Mouse (Mus musculus) retina, postnatal 1 day (tissue): ENCODE data around the gene Fbxl22.

Source experiments
- DNase-seq: peaks from one replicate; pipeline ENCODE4 v3.0.0-alpha.2; 2012

Fbxl22 gene

DNA sequence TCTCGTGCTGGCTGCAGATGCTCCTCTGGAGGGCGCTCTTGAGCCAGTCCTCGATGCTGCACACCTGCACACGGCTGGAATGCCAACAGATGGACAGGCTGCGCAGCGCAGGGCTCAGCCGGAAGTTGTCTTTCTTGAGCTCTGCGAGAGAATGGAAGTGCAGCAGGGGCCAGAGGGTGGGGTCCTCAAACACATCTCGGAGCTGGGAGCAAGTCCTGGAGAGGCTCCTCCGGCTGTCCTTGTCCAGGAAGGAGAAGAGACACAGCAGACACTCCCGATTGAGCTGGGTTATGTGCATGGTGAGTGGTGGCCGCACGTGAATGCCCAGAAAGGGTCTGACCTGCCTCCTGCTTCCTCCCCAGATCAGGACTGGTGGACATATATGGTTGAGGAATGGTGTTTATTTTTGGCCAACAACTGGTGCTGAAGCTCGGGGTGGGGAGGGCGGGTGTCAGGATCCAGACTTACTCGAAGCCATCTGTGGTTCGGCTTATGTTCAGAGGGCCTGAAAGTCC lies at the start of gene Fbxl22:
Gene Fbxl22, minus strand, starts transcription at position 338 of the 515 bp plus-strand sequence.
- DNase-seq: peak; percentile 31

DNA sequence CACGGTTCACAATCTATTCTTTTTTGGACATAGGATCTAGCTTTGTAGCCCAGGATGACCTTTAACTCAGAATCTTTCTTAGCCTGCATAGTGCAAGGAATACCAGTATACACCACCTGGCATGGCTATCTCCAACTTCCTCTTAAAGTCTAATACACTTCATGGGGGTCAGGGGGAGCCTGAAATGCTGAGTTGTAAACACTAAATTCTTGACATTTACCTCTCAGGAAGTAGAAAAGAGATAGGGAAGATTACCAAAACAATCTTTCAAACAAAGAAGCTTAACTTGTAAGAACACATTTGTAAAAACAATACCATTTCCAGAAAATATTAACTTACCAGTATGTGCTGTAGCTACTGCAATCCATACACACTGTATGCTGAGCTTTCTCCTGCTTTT lies 47.8 kb upstream of the Fbxl22 start:
- DNase-seq: no peak

DNA sequence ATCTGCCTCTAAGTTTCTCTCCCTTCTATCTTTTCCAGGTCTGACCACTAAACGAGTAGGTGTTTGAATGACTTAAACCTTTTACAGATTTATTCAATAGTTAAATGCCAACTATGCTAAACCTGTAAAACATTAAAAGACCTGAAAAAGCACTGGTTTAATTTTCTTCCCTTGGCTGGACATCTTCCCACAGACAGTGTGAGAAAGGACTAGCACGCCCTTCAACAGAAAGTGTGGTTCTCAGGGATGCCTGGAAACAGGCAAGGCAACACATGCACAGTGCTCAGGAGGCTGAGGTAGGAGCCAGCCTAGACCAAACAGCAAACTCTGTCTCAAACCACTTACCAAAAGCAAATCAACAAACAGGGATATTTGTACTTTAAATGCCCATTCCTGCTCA lies 47.1 kb upstream of the Fbxl22 start:
- no peak for DNase-seq

DNA sequence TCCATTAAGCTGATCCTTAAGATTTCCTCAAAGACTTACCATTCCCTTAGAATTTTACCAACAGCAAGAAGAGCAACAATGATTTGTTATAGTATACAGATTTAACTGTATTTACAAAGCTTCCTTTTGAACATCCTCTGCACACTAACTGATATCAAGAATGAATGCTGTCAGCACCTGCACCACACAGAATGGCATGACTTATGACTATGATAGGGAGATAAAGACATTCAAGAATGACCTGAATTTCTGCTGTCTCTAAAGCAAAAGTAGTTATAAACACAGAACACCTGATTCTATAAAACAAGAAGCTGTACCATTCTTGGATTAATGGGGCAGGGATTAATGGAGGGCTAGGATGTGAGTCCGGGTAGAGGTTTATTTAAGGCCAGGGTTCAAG lies 46.3 kb upstream of the Fbxl22 start:
- peak; percentile 12 for DNase-seq

DNA sequence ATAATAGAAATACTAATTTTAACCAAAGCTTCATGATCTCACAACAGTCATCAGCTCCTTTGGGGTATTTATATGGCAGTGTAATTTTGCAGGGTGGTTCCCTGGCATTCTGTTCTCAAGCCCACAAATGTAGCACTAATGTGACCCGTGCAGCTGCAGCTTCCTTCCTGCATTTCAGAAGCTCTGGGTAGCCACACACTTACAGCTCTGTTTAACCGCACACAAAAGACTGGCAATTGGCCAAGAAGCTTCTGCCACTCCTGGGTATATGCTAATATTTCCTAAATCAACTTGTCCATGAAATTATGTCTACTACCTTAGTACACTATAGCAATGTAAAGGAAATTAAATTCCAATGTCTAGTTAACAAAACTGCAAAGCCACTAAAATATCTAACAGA lies 45.9 kb upstream of the Fbxl22 start:
- DNase-seq: peak; percentile 81

DNA sequence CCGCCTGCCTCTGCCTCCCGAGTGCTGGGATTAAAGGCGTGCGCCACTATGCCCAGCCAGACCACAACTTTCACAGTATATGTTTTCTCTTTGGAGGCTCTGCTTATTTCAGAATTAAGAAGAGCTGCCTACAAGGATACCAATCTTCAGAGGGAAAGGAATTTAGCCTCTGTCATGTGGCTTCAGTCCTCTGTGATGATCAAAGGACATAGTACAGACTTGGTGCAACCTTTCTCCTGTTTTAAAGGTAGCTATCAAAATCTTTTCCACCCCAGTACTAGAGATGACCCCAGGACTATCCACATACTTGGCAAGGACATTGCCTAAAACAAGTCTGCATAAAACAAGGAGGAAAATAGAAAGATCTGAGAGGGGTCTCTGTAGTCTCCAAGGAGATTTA lies 44.6 kb upstream of the Fbxl22 start:
- DNase-seq: no peak

DNA sequence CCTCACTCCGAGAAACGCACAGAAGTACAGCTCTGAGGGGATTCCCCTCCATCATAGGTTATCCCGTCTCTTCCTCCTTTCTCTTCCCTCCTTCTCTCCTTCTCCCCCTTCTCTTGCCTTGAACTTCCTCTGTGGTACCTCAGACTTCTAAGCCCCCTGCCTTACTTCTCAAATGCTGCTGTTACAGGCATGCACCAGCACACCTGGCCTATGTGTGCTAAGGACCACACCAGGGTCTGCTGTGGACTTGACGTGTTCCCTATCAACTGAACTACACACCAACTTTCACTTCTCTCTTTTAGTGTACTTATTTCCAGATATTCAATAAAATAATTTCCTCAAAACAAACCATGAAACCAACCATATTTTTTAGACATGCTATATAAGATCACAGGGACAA lies 28.4 kb upstream of the Fbxl22 start:
- DNase-seq: no peak

DNA sequence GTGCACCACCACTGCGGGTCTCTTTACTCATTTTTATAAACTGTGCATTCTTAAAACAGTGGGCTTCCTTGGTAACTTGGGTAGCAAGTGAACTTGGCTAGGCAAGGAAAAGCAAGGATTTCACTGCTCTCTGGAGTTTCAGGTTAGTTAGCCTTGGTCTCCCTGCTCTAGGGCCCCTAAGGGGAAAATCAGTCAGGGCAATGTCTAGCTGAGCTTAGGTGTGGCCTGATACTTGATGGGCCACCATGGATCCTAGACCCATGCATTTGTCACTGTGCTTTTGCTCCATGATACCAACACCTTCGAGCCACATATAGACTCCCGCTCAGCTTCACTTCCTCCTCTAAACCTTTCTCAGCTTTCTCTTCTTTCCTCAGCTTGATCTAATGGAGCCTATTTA lies 7.2 kb upstream of the Fbxl22 start:
- no peak for DNase-seq

DNA sequence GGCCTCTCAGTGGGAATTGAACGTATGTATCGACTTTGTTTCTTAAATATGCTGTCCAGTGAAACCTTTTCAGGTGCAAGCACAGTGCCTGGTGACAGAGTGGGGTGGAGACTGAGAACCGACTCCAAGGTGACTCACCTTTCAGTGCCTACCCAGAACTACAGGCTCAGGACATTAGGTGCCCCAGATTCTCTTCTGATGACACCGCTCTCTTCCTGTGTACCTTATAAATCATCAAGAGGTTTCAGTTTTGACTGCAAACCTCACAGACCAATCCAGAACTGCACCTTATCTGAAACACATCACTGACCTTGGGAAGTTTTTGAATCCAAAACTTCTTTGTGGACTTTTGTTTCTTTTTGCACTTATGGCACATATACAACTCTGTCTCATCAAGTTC lies 5.9 kb upstream of the Fbxl22 start:
- DNase-seq: no peak

DNA sequence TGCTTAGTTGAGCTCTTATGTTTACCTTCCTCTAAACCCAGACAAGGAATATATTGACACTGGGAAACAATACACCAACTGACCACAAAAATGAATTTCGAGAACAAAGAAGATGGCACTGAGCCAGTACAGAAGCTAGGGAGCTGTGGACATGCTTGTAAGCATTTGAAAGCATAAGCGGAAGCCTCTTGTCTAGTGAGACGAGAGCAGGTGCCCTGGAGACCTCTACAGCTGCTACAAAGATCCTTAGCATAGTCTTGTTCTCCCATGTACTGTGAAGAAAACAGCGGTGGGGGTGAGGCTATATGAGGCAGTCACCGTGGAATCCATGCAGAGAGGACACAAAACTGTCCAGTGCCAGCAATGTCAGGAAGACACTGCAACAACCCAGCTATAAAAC lies 4.5 kb upstream of the Fbxl22 start:
- peak; percentile 81 for DNase-seq

DNA sequence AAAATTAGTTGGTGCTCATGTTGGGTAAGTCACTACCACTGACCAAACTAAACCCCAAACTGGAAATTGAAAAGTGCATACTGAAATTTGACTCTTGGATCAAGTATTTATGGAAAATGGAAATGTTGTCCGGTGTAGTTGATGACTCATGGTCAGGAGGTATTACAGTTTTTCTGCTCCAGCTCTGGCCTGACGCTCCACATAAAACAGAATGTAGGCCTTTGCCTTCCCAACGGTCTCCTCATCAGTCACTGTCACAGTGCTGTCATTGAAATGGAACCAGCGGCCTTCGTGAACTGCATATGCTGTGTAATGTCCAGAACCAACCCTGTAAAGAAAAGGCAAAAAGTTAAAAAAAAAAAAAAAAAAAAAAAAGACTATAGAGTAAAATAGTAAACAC lies 3.9 kb upstream of the Fbxl22 start:
- no peak for DNase-seq

DNA sequence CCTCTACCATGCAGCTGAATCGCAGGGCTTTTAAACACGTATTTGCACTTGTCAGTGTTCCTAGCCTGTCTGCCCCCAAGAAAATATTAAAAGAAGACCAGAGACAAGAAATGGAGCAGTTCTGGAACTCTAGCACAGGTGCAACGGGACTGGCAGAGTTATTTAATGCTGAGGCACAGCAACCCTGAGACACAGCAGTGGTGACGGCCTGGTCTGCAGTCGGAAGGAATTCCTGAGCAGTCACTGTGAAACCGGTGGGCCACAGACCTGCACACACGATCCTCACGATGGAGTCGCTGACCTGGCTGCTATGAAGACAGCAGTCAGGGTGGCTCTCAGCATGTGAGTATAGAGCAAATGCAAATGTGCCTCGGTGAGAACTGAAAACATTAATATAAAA lies 3.4 kb upstream of the Fbxl22 start:
- DNase-seq: no peak

DNA sequence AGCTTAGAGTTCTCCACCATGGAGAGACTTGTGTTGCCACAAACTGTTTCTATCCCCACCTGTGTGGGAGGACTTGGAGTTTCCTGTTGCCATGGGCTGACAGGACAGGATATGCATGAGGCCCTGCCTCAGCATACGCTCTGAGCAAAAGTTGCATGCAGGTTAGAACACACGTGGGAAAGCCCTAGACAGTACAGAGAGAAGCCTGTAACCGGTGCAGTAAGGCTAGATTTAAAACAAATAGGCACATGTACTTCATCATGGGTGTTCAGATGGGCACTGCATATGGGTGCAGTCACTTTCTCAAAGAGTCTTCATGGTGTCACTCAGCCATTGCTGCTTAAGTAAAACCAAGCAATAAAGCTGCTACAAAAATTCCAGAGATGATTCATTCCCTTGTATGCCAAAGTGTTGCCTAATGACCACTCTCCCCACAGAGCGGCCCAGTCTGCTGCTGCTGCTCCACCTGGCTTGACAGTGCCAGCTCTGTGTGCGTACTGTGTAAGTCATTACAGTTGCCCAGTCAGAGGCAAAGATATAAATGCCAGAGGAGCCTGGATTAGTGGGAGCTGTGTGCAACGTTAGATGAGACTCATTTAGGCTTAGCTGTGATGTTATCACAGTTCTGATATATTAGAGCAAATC lies 2.0 kb upstream of the Fbxl22 start:
- no peak for DNase-seq

DNA sequence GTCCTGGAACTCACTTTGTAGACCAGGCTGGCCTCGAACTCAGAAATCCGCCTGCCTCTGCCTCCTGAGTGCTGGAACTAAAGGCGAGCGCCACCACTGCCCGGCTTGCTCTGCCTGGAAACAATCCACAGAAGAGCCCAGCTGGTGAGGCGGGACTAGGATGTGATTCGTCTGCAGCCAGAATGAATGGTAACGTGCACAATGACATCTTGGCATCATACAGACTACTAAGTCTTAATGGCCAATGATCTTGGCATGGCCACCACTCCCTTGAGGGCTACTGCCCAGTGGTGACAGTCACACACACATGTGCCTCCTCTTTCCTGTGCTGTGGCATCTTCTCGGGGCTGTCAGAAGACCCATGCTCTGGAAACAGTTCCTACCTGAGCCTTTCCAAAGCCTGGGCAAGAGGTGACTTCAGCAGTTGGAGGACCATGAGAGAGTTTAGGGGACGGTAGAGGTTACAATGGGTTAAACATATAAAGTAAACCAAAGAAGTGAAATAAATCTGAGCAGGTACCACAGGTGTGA lies 1.4 kb upstream of the Fbxl22 start:
- DNase-seq: no peak

DNA sequence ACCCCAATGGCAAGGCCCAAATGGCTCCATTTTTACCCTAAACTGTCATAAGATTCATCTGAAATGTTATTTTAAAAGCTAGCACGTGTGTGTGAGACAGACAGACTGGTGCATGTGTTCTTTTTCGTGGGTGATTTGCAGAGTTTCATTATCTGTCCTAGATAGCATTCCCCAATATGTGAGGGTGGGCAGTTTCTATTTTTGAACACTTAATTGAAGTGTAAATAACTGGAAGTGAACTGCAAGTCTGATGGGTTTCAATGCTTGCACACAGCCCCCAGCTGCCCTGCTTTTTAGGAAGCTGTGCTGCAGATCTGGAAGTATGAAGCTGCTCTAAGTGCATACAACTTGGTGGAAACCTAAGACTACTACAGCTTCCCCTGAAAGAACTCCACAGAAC lies 722 bp upstream of the Fbxl22 start:
- no peak for DNase-seq

DNA sequence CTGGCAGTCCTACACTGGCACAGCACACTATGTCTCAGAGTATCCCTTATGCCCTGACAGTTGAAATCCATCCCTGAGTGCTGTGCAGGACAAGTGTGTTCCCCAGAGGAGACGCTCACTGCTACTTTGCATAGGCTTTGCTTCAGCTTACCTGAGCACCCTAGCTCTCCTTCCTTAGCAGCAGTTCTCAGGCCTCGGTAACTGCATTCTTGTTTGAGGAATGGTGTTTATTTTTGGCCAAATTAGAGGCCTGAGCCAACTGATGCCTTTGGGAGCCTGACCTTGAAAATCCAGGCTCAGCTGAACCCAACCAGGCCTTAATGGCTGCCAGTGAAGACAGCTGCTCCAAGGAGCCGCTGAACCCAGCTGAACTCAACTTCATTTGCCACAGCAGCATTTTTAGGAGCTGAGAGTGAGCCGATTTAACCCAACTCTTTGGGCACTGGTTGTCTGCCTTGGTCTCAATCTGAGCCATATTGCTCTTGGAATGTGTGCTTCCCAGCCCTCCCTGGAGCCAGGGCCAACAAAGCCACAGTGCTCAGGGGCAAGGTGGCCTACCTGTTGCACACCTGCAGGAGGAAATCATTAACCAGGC lies 635 bp downstream of the Fbxl22 start:
- DNase-seq: no peak

DNA sequence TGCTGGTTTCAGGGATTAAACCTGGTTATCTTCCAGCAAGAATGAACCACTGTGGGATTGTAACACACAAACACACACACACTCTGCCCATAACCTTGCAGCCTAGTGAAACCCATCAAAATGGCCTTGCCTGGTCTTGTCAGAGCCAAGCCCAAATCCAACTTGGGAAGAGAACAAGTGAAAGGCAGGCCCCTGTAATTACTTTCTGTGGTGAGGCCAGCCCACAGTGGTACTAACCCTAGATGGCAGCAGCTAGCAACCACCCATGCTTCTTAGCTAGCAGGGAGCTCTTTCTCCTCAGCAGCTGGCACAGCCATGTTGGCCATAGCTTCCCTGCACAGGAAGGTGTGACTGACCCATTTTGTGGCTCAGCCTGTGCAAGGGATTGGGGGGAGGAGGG lies 1.2 kb downstream of the Fbxl22 start:
- peak; percentile 50 for DNase-seq

DNA sequence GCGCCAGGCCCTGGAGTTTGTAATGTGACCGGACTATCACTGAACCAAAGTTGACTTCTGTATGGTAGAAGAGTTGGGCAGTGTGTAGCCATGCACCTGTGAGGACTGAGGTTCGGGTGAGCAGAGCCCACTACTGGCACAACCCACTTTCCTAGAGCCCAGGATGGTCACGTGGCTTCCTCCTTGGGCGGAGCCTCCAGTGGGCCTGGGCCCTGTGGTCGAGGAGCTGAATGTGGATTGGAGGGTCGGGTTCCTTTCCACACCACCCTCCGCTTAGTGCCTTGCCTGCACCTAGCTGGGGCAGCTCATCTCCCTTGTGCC lies 2.1 kb downstream of the Fbxl22 start:
- peak; percentile 91 for DNase-seq

DNA sequence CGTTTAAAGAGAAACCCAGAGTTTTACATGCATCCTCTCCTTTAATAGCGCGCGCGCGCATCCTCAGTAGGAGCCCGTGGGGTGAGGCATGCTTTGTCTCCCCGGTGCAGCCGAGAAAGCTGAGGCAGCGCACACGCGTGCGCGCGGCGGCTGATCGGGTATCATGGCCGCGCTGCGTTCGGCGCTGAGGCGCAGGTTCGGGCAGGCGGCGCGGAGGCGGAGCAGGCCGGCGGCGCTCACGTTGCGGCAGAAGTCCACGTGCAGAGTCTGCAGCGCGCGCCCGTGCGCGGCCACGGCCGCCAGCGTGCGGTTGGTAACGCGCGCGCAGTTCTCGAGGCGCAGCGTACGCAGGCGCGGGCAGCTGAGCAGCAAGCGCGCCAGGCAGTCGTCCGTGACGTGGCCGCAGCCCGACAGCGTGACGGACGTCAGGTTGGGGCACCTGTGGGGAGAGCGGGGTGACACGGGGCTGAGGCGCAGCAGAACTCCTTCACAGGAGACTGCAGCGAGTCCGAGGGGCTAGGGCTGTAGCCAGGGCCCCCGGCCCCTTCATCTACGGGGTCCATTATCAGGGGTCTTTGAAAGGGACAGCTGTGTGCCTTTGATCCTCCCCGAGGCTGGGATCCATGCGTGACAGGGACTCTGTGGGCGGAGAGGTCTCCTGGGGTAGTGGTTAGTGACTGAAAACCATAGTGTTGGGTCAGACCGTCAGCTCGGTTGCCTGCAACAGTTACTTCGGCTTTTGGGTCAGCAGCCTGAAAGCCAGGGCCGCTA lies 2.6 kb downstream of the Fbxl22 start:
- peak; percentile 97 for DNase-seq

DNA sequence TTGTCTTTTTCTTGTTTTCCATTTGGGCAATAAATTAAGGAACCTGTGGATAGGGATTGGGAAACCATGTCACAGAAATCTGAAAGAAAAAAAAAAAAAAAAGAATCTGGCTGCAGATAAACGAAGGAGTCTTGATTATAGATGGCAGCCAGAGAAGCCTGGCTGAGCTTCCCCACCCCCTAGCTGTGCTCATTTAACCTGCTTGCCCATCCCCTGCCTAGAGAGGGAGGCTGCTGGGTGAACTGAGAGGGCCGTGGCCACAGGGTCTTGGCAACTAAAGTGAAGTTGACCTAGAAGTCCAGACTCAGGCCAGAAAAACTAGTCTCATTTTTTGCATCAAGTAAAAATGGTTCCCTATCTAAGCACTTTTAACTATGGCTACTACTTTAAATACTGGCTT lies 3.4 kb downstream of the Fbxl22 start:
- DNase-seq: peak; percentile 40

DNA sequence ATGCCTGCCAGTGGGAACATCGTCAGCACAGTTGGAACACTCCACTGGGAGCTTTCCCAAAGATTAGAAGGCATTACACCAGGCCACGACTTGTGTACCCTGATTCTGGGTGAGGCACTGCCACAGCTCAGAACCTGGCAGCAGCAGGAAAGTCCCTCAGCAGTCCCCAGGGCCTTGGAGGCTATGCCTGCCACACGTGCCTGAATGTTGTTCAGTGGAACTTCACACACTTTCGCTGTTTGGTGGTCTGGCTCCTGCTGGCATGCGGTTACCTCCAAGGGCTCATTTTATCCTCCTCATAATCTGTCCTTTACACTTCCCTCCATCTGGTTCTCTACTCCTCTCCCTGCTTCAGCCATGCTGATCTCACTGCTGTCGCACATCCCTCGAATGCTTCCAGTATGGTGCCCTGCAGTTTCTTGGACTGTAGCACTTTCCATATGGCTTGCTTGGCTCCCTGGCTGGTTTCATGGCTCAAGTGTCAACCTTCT lies 4.0 kb downstream of the Fbxl22 start:
- DNase-seq: no peak

DNA sequence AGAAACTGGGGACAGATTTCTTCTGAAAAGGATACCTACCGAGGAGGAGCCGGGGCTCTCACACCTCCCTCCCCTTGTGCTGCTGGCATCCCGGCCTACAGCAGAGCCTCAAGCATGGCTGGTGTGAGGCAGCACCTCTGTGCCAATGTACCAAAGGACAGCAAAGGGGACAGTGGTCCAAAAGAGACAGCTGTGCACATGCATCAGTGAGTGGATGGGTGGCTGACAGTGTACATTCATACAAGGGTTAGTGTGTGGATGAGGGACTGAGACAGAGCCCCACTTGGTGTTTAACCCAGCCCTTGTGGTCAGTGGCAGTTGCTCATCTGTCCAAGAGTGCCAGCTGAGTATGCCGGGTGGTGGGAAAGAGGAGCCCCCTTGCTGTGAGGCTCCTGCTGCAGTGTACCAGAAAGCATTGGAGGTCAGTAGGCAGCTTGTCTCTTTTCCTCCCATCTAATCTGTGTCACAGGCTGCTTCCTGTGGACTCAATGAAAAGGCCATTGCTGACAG lies 5.4 kb downstream of the Fbxl22 start:
- peak; percentile 26 for DNase-seq

DNA sequence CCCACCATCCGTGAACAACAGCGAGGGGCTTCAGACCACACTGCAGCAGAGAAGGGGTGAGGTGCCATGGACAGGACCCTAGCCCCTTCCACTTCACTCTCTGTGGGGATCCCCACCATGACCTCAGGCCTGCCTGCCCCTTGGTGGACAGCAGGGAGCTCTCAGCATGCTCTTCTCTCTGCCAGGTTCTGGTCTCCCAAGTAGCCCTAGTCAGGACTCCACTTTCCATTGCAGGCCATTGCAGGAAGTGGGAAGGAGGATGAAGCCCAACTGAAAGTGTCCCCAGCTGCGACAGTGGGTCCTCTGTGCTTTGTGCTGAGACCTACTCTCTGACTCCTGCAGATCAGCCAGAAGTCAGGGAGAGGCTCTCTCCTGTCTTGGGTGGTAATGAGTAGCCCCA lies 6.7 kb downstream of the Fbxl22 start:
- no peak for DNase-seq

DNA sequence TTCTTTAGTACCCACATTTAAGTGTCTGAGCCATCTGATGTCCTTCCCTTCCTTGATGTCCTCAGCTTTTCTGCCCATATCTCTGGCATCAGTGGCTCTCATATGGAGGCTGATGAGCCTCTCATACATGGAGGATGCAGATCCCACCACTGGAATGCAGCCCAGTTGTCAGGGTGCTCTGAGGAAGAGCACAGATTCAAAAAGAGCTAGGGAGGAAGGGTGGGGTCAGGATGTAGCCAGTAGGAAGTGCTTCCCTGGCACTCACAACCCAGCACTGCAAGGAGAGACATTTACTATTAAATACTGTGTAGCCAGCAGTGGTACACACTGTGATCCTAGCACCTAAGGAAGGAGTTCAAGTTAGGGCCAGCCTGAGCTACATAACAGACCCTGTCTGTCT lies 8.0 kb downstream of the Fbxl22 start:
- no peak for DNase-seq
